Mouse (Mus musculus) right cerebral cortex, postnatal 14 days (tissue): ENCODE data around the gene Zfyve9.

Source experiments
- DNase-seq: peaks from one replicate; pipeline ENCODE4 v3.0.0; 2022

The Zfyve9 gene

GRCm38 (mm10) chr4:108598306-108598705 lies 182.3 kb downstream of the Zfyve9 start:
- DNase-seq: no peak

- no peak for DNase-seq
Observed at GRCm38 (mm10) chr4:108595785-108596184, 184.8 kb downstream of the Zfyve9 start.

- no peak for DNase-seq
Observed at GRCm38 (mm10) chr4:108593376-108593775, 187.2 kb downstream of the Zfyve9 start.
